Mouse (Mus musculus): ENCODE results near the gene Mpp2.

DNA sequence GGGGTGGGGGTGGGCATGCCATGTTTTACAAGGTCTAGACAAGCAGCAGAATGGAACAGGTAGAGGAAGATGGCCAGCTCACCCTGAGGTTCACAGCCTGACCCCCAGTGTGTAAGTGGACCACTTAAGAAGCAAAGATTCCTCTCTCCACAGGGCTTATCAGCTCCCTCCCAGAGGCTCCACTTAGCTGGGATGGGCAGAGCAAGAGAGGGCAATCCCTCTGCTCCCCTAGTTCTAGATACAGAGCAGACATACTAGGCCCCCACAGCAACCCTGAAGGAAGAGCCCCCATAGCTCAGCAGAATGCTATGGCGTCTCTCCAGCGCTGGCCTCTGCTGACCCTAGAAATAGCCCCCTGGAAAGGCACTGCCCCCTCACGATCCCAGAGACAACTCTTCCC is 7.4 kb upstream of the Mpp2 start:
- no peak for TF ChIP-seq CTCF (IDR thresholded peaks at IDR 0.05; ENCODE audit: borderline replicate concordance, insufficient read depth, low read length)
- TF ChIP-seq POLR2A (IDR thresholded peaks at IDR 0.05; ENCODE audit: low read depth, low read length): no peak
